Comparison of ENCODE assay signal across 7 mouse cellular contexts in the genomic region with DNA sequence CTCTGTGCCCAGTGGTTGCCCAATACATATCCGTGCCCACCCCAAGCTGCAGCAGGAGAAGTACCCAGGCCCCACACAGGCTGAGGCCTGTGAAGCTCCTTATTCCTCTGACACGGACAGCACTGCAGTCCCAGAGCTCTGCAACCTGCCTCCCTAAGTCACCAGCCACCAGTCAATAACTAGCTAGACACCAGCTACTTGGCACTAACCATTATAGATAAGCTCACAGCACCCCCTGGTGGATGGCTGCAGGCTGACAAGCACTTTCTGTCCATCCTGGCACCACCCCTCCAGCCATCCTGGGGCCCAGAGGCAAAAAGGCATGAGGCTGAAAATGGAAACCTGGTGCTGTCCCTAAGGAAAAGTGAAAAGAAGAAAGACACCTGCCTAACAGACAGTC. TPM values are rescaled to one million over a fixed set of nuclear protein-coding genes. Genes with fewer than 3 reads are reported as not detected.
A peak's percentile ranks its signal among the peaks of the same experiment; 100 is the strongest.
DNase-seq lines count a peak whose midpoint lies in the region; ATAC-seq and TF ChIP-seq lines count a peak whose summit lies in the region.

No protein-coding gene starts in this region.

- no peak for TF ChIP-seq POLR2A in spleen, adult 2 months (IDR thresholded peaks at IDR 0.05; ENCODE audit: low read depth, low read length)

- WGBS in intestine, postnatal 0 days = 31% methylated on average over 2 of the region's 2 CpGs
- WGBS in midbrain, embryonic 16.5 days = 32% methylated on average over 2 of the region's 2 CpGs
- 38% methylated on average over 2 of the region's 2 CpGs for WGBS in spleen, adult 2 months

- H3K4me1 ChIP-seq in intestine, postnatal 0 days (replicated peaks; ENCODE audit: control insufficient read depth, insufficient read depth, low read length) = no peaks in the 10 kb centered on the region
- H3K4me1 ChIP-seq in midbrain, embryonic 16.5 days (ENCODE audit: control insufficient read depth, insufficient read depth, low read length) = 0 out of 2 replicates have a peak, but pooled peaks cover 9% of the 10 kb centered on the region
- no peaks in the 10 kb centered on the region for H3K4me1 ChIP-seq in spleen, adult 2 months (ENCODE audit: control insufficient read depth, insufficient read depth, insufficient read length)

- intact Hi-C loops in gastrocnemius, adult 2 months (cut with DNase I) = loop anchor here (1.0 kb wide), 1 partner anchor 214 kb away; no protein-coding TSS in a partner anchor
- intact Hi-C loops in left cerebral cortex, postnatal 14 days (cut with DNase I) = loop anchor here (1.0 to 10.0 kb wide), 2 partner anchors 214 to 353 kb away; no protein-coding TSS in a partner anchor

- no peak overlapping the region for H3K9ac ChIP-seq in intestine, postnatal 0 days (ENCODE audit: low read depth, low read length)
- H3K9ac ChIP-seq in midbrain, embryonic 16.5 days (ENCODE audit: low read depth, low read length) = no peak overlapping the region

- no peaks in the 10 kb centered on the region for H3K27me3 ChIP-seq in intestine, postnatal 0 days (replicated peaks; ENCODE audit: control insufficient read depth, insufficient read depth, low read length)
- no peaks in the 10 kb centered on the region for H3K27me3 ChIP-seq in midbrain, embryonic 16.5 days (ENCODE audit: control insufficient read depth, insufficient read depth, low read depth, low read length)
- H3K27me3 ChIP-seq in spleen, adult 2 months (ENCODE audit: control insufficient read depth, insufficient read depth, low read length) = no peaks in the 10 kb centered on the region

- DNase-seq in adrenal gland, adult 2 months = peak; percentile 90
- peak; percentile 92 to 93 for DNase-seq in cerebellum, postnatal 4 days (ENCODE audit: low spot score in 2 of 2)
- peak; percentile 86 for DNase-seq in gastrocnemius, adult 2 months
- peak; percentile 93 for DNase-seq in left cerebral cortex, postnatal 14 days (ENCODE audit: low spot score in 2 of 2)
- DNase-seq in spleen, adult 2 months (ENCODE audit: low read depth in 1 of 2, low spot score in 2 of 2) = peak; percentile 18 to 69

- H3K4me2 ChIP-seq in intestine, postnatal 0 days (replicated peaks; ENCODE audit: low read depth) = no peak overlapping the region
- no peak overlapping the region for H3K4me2 ChIP-seq in midbrain, embryonic 16.5 days (ENCODE audit: low read length)

- no peak overlapping the region for H3K4me3 ChIP-seq in gastrocnemius, adult 2 months
- H3K4me3 ChIP-seq in intestine, postnatal 0 days (ENCODE audit: low read depth, low read length) = no peak overlapping the region
- no peak overlapping the region for H3K4me3 ChIP-seq in midbrain, embryonic 16.5 days (ENCODE audit: low read depth, low read length)
- no peak overlapping the region for H3K4me3 ChIP-seq in spleen, adult 2 months (ENCODE audit: extremely low read depth, insufficient read depth, insufficient read length)

- H3K36me3 ChIP-seq in intestine, postnatal 0 days (ENCODE audit: control insufficient read depth, insufficient read depth) = no peaks in the 10 kb centered on the region
- no peaks in the 10 kb centered on the region for H3K36me3 ChIP-seq in midbrain, embryonic 16.5 days (ENCODE audit: control insufficient read depth, insufficient read depth, low read length)
- no peaks in the 10 kb centered on the region for H3K36me3 ChIP-seq in spleen, adult 2 months (ENCODE audit: control insufficient read depth, insufficient read depth, low read length)

- ATAC-seq in intestine, postnatal 0 days = no peak
- peak; percentile 52; the same call in 1 of the 2 replicates for ATAC-seq in midbrain, embryonic 16.5 days

- no peak overlapping the region for H3K27ac ChIP-seq in gastrocnemius, adult 2 months
- H3K27ac ChIP-seq in intestine, postnatal 0 days (ENCODE audit: low read depth, low read length) = no peak overlapping the region
- no peak overlapping the region for H3K27ac ChIP-seq in midbrain, embryonic 16.5 days (ENCODE audit: low read length)
- no peak overlapping the region for H3K27ac ChIP-seq in spleen, adult 2 months (ENCODE audit: insufficient read depth, low read length)

- TF ChIP-seq CTCF in gastrocnemius, adult 2 months (IDR thresholded peaks at IDR 0.05) = peak; percentile 89
- peak; percentile 89 for TF ChIP-seq CTCF in intestine, postnatal 0 days (IDR thresholded peaks at IDR 0.05; ENCODE audit: low read depth)
- TF ChIP-seq CTCF in spleen, adult 2 months (IDR thresholded peaks at IDR 0.05; ENCODE audit: extremely low read depth, insufficient read depth, insufficient read length, insufficient replicate concordance) = peak; percentile 67; the same call in 1 of the 2 replicates

- H3K9me3 ChIP-seq in intestine, postnatal 0 days (ENCODE audit: control insufficient read depth) = no peaks in the 10 kb centered on the region
- H3K9me3 ChIP-seq in midbrain, embryonic 16.5 days (replicated peaks; ENCODE audit: control insufficient read depth, low read length, poor library complexity, severe bottlenecking) = no peaks in the 10 kb centered on the region

RNA-seq across cellular contexts. Expression of a gene that starts 28.6 kb away (rescaled TPM):
- total RNA-seq in adrenal gland, adult 2 months (2021) = 1 to 10 TPM; 3.7 to 7.7 TPM
- 2.9 and 3.5 TPM in 2 replicates for polyA plus RNA-seq in adrenal gland, adult 2 months (2012; rRNA removed)
- total RNA-seq in gastrocnemius, adult 2 months (2021) = 1 to 10 TPM; 2.1 to 3.2 TPM
- polyA plus RNA-seq in intestine, postnatal 0 days (2015; fragmentation: Nextera tagmentation; extraction: Ambion mirVana) = 0.61 and 0.73 TPM in 2 replicates
- total RNA-seq in left cerebral cortex, postnatal 14 days (2021) = 10 to 100 TPM; 23.8 to 24.6 TPM
- polyA plus RNA-seq in midbrain, embryonic 16.5 days (2015; fragmentation: Nextera tagmentation; extraction: Ambion mirVana) = 19.8 and 22.7 TPM in 2 replicates
- 0.39 and 0.81 TPM in 2 replicates for polyA plus RNA-seq in spleen, adult 2 months (2012; rRNA removed)

RNA-seq across cellular contexts. Expression of a gene that starts 48.1 kb away (rescaled TPM):
- total RNA-seq in adrenal gland, adult 2 months (2021) = 1 to 10 TPM in 1 of 2 experiments, under 1 TPM in 1; 0.76 to 1.5 TPM
- not detected in 2 replicates for polyA plus RNA-seq in adrenal gland, adult 2 months (2012; rRNA removed)
- under 1 TPM; 0.33 to 0.36 TPM for total RNA-seq in gastrocnemius, adult 2 months (2021)
- polyA plus RNA-seq in intestine, postnatal 0 days (2015; fragmentation: Nextera tagmentation; extraction: Ambion mirVana) = not detected in 2 replicates
- total RNA-seq in left cerebral cortex, postnatal 14 days (2021) = 1 to 10 TPM; 4.9 to 6.2 TPM
- 3.5 and 4.1 TPM in 2 replicates for polyA plus RNA-seq in midbrain, embryonic 16.5 days (2015; fragmentation: Nextera tagmentation; extraction: Ambion mirVana)
- not detected in 2 replicates for polyA plus RNA-seq in spleen, adult 2 months (2012; rRNA removed)

RNA-seq across cellular contexts. Expression of a gene that starts 49.8 kb away (rescaled TPM):
- 10 to 100 TPM; 60.4 to 65.2 TPM for total RNA-seq in adrenal gland, adult 2 months (2021)
- 46.0 and 61.1 TPM in 2 replicates for polyA plus RNA-seq in adrenal gland, adult 2 months (2012; rRNA removed)
- total RNA-seq in gastrocnemius, adult 2 months (2021) = 10 to 100 TPM; 21.2 to 25.5 TPM
- polyA plus RNA-seq in intestine, postnatal 0 days (2015; fragmentation: Nextera tagmentation; extraction: Ambion mirVana) = 24.5 and 25.1 TPM in 2 replicates
- total RNA-seq in left cerebral cortex, postnatal 14 days (2021) = 10 to 100 TPM; 39.1 to 42.8 TPM
- 45.7 and 47.8 TPM in 2 replicates for polyA plus RNA-seq in midbrain, embryonic 16.5 days (2015; fragmentation: Nextera tagmentation; extraction: Ambion mirVana)
- 19.9 and 24.2 TPM in 2 replicates for polyA plus RNA-seq in spleen, adult 2 months (2012; rRNA removed)
